Comparison of ENCODE assay signal across 9 mouse cellular contexts in genomic region chr1:52953548-52953947, GRCm38 (mm10).
A peak's percentile ranks its signal among the peaks of the same experiment; 100 is the strongest.
DNase-seq lines count a peak whose midpoint lies in the region; ATAC-seq lines count a peak whose summit lies in the region.
"Had no signal": no experiment of that assay in that cellular context is flagged by ENCODE, and none has a peak within 500 bp of the region (broad histone marks: within the 10 kb centered on the region; RNA-seq: fewer than 3 reads in every experiment).

No protein-coding gene starts in this region.

- no peaks in the 10 kb centered on the region for H3K9me3 ChIP-seq in hindbrain, embryonic 12.5 days (replicated peaks)
- H3K9me3 ChIP-seq in midbrain, embryonic 12.5 days, result no peaks in the 10 kb centered on the region

- no peak overlapping the region for H3K9ac ChIP-seq in hindbrain, embryonic 12.5 days
- no peak overlapping the region for H3K9ac ChIP-seq in midbrain, embryonic 12.5 days (replicated peaks)

- H3K36me3 ChIP-seq in hindbrain, embryonic 12.5 days, result no peaks in the 10 kb centered on the region
- no peaks in the 10 kb centered on the region for H3K36me3 ChIP-seq in midbrain, embryonic 12.5 days

- no peaks in the 10 kb centered on the region; the same call in 1 of the 2 replicates for H3K27me3 ChIP-seq in hindbrain, embryonic 12.5 days
- peaks cover 15% of the 10 kb centered on the region; the same call in 1 of the 2 replicates for H3K27me3 ChIP-seq in midbrain, embryonic 12.5 days

- ATAC-seq in frontal cortex, adult (ENCODE audit: low TSS enrichment), result 0 out of 2 replicates have a peak, but pooled peaks have one; percentile 8
- ATAC-seq in hindbrain, embryonic 12.5 days (ENCODE audit: low FRiP score), result peak; percentile 51
- ATAC-seq in midbrain, embryonic 12.5 days (ENCODE audit: low FRiP score, low read depth), result peak; percentile 19

- H3K4me1 ChIP-seq in hindbrain, embryonic 12.5 days, result peaks cover 22% of the 10 kb centered on the region
- peaks cover 20% of the 10 kb centered on the region for H3K4me1 ChIP-seq in midbrain, embryonic 12.5 days

- no peak for DNase-seq in frontal cortex, postnatal 10 days (ENCODE audit: low spot score in 2 of 2)
- peak; percentile 83 for DNase-seq in WW6 (ENCODE audit: low read depth, low spot score)
- no peak for DNase-seq in cerebellum, postnatal 36 days
- no peak for DNase-seq in thymus, postnatal 0 days (ENCODE audit: low spot score)
- DNase-seq in layer of hippocampus, postnatal 14 days (ENCODE audit: low spot score in 2 of 2), result no peak
- DNase-seq: heart, adult 18-20 months had no signal

- peak overlapping the region; percentile 98 for H3K4me2 ChIP-seq in hindbrain, embryonic 12.5 days (replicated peaks)
- peak overlapping the region; percentile 96 for H3K4me2 ChIP-seq in midbrain, embryonic 12.5 days (replicated peaks)

- WGBS in hindbrain, embryonic 12.5 days, result 8% methylated on average over 4 of the region's 4 CpGs
- 16% methylated on average over 4 of the region's 4 CpGs for WGBS in midbrain, embryonic 12.5 days

- H3K4me3 ChIP-seq in hindbrain, embryonic 12.5 days, result peak overlapping the region; percentile 57
- peak overlapping the region; percentile 58 for H3K4me3 ChIP-seq in midbrain, embryonic 12.5 days

- no peak overlapping the region for H3K27ac ChIP-seq in hindbrain, embryonic 12.5 days
- H3K27ac ChIP-seq in midbrain, embryonic 12.5 days (replicated peaks), result no peak overlapping the region
